Mouse (Mus musculus) left cerebral cortex, postnatal 4 days (tissue): ENCODE measurements at regions not wholly inside any gene's neighbourhood (a gene's known extent, or its start where the extent isn't known, plus 50 kb on each side); places are given as distances from the start of the nearest gene placed in this dataset.
"Not testable (repeated sequence)": the region's sequence is repeated elsewhere in the genome, so short reads cannot be mapped to it uniquely, and the experiment has no call there.

Experiments
- DNase-seq: peaks from one replicate; pipeline ENCODE4 v3.0.0-alpha.2; 2022
- intact Hi-C: fragments of 180-260 bp; cut with DNase I; formaldehyde crosslinking; loops from one replicate; pipeline ENCODE4 v1.15.1; 2025

DNA sequence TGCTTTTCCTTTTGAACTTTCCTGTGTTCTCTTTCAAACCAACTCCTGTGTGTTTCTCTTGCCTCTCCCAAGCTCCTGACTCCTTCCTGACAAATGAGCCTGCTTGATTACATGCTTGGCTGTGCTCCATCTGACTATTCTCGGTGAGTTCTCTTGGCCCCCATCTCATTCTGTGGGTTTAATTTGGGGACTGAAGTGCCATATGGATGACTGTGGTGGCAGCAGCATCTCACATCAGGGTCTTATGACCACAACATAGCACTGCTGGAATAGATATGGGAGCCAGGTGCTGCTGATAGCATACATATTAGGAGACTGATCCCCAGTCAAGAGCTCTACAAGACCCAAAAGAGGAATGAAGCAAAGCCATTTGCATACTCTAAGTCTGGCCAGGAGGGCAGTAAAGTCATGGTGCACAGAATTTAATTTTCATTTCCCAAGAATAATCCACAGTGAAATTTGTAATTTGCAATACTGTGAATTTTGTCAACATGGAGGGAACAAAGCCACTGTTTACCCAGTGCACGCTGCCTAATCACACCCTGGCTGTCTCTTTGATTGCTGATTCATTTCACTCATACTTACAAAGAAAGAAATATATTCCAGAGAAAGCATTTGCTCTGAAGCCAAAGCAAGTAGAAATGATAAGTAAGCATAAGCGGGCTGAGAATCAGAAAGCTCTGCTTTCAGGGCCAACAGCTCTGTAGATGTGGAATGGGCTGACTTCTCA lies 1478.4 kb upstream of the Gm7489 start:
- peak; percentile 46 for DNase-seq
- intact Hi-C loops = no loop called here

GRCm38 (mm10) chr15:52412869-52413771 lies 1471.6 kb upstream of the Gm7489 start:
- peak; percentile 86 for DNase-seq
- intact Hi-C loops = no loop called here

DNA sequence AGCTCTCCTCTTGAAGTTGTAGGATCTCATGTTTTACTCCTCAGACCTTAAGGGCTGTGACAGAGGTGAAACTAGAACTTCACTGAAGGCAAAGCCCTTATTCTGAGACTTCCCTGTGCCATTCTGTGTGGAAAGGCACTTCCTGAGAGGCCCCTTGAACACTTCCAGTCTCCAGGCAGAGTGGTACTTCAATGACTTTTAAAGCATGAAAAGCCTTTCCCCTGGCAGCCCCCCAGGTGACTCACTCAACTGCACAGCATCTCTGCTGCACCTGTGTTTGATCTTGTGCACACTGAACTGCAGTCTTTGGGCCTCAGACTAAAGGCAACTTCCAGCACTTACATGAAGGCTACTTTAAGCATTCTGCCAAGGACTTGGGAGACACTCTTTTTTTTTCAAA lies 1458.7 kb upstream of the Gm7489 start:
- intact Hi-C loops = no loop called here
- DNase-seq = no peak

- intact Hi-C loops = no loop called here
- no peak for DNase-seq
Measured at GRCm38 (mm10) chr15:52430491-52431158, 1454.1 kb upstream of the Gm7489 start.

GRCm38 (mm10) chr15:52433639-52434038 lies 1451.1 kb upstream of the Gm7489 start:
- no peak for DNase-seq
- intact Hi-C loops = no loop called here

GRCm38 (mm10) chr15:52438403-52438802 lies 1446.3 kb upstream of the Gm7489 start:
- DNase-seq = no peak
- intact Hi-C loops = no loop called here

DNA sequence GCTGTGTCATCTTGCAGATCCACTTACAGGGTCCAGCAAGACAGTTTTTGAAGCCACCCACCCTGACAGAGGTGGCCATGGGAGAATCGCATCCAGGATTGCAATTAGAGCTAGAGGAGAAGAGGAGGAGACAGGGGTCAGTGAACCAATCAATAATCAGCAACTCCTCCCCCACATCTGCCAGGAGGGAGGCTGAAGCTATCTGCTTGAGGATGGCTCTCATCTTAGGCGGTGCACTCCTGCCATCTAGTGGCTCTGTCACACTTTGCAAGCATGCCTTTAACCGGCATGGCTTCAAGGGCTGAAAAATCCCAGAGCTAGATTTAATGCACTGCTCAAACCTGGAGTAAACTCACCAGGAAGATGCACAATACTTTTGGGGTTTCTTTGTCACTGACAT lies 1425.9 kb upstream of the Gm7489 start:
- peak; percentile 93 for DNase-seq
- intact Hi-C loops = loop anchor here (10.0 kb wide), 1 partner anchor 294 kb away; no protein-coding TSS in a partner anchor

GRCm38 (mm10) chr15:52459315-52459714 lies 1425.4 kb upstream of the Gm7489 start:
- DNase-seq = no peak
- intact Hi-C loops = loop anchor here (10.0 kb wide), 1 partner anchor 295 kb away; no protein-coding TSS in a partner anchor

GRCm38 (mm10) chr15:52464226-52465138 lies 1420.2 kb upstream of the Gm7489 start:
- no peak for DNase-seq

DNA sequence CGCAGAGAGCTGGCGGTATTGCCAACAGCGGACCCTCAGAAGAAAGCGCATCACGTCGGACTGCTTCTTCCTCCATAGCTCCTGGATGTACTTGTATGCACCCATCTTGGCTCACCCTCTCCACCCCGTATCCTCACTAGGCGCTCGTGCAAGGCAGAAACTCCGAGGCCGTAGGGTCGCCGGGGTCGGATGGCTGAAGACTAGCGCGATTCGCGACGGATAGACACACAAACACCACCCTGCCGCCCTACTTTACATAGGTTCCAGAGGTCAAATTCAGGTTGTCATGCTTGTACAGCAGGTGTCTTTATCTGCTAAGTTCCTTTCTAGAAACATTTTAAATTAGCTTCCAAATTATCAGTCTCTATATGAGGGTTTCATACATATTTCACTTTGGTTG lies 1406.6 kb upstream of the Gm7489 start:
- intact Hi-C loops, DNase-seq: not testable (repeated sequence)

More at GRCm38 (mm10) chr15:52464226-52465138, 1420.2 kb upstream of the Gm7489 start:
- intact Hi-C loops = no loop called here

DNA sequence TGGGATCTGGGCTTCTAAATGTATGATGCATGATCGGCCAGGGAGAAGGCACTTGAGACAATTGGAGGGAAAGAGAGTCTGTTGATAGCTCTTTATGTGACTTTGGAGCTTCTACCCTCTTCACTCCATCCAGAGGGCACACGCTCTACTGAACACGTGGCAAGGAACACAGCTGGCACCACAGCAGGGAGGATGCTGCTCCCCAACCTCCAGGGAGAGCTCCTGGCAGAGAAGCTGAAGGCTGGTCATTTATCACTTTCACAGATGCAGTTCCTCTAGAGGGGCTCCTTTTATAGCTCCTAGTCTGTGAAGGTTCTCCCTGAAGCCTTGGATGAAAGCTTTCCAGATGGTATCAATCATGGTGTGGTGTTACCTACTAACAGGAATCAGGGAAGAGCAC lies 1403.9 kb upstream of the Gm7489 start:
- intact Hi-C loops = no loop called here
- no peak for DNase-seq

DNA sequence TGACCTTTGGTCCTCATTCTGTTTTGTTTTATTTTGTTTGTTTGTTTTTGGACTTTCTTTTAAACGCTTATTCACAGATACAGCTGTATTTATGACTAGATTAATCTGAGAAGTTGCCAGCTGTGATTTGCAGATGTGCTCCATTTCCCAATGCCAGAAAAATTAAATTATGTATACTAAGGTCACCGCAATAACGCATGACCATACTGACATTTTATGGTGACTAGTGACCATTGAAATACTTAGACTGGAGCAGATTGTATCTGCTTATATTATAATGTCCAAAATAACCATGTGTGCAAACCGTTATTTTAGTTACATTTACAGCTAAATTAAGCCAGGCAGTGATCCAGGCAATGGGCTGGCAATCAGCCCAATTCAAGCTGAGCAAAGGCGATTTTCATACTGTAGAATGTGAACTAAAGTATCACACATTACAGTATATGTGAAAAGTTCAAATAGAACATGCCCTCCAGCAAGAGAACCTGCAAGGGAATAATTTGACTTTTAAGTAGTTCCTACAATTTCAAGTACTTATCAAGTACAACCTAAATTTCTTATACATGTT lies 1401.0 kb upstream of the Gm7489 start:
- peak; percentile 34 for DNase-seq
- intact Hi-C loops = no loop called here

DNA sequence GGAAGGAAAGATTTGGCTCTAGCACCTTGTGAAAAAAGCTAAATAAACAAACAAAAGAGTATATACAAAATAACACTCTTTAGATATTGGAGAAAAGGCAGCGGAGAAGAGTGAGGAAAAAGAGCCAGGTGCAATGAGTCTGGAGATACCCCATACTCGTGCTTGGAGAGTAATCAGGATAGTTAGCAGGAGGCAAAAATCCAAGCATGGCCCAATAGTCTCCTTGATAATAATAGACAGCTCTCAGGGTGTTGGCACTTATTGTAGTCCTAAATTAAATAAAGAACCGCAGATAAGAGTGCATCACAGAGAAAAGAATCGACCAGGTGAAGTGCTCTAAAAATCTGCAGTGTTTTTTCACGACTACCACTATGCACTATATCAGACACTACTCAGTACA lies 1400.4 kb upstream of the Gm7489 start:
- DNase-seq = no peak
- intact Hi-C loops = no loop called here

DNA sequence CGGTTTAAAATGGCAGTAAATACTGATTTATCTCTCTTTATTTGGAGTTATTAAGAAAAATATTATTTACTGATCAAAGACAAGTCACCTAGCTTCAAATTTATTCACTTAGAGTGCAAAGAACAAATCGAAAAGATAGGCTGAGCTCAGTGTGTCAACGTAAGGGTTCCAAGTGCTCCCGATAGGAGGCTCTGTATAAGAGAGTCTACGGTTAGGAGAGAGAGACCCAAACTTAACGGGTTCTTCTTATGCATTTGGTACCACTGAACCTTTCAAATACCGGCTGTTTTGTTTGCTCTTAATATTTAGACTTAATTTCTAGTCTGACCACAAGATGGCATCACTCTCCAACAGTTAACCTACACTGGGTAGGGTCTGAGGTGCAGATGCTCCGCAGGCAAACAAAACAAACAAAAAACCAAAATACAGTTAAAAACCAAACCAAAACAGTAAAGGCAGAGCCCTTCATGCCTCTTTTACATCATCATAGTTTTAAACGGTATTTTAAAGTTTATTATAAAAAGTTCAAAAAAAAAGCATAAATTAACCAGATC lies 1379.4 kb upstream of the Gm7489 start:
- intact Hi-C loops = loop anchor here (5.0 kb wide), 2 partner anchors 837 to 1182 kb away; no protein-coding TSS in a partner anchor
- DNase-seq = no peak

DNA sequence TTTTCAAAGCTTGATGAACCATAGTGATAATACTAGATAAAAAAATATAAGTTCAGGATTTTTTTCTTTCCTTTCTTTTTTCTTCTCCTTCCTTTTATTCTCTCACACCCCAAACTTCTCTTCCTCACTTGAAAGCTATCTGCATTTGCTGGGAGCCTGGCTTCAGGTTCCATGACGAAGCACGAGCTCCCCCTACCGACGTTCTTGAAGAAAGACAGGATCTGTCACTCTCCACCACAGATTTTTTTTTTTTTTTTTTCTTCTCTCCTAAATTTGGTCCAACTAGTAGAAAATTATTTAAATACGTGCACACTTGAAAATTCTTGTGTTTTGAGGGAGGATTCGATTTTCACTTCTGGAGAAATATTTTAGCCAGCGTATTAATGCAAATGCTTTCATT lies 1377.8 kb upstream of the Gm7489 start:
- intact Hi-C loops = loop anchor here (5.0 kb wide), 2 partner anchors 835 to 1180 kb away; no protein-coding TSS in a partner anchor
- peak; percentile 72 for DNase-seq

- no peak for DNase-seq
- intact Hi-C loops = loop anchor here (5.0 kb wide), 2 partner anchors 834 to 1179 kb away; no protein-coding TSS in a partner anchor
Measured at GRCm38 (mm10) chr15:52508609-52509008, 1376.1 kb upstream of the Gm7489 start.

DNA sequence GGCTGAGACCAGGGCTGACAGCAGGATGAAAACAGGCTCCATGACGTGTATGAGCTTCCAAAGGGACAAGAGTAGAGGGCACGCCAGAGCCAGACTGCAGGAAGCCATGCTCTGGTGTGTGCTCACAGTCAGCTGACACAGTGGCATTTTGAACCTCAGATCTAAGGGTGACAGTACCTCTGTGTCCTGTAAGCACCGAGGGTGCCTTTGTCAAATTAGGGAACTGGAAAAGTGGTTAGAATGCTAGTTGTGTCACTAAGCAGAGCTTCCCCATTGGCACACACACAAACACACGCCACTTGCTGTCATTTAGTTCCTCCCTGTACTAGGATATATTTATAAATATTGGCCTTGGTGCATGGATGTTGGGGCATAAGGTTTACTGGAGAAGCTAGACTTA lies 1374.6 kb upstream of the Gm7489 start:
- intact Hi-C loops = no loop called here
- no peak for DNase-seq

DNA sequence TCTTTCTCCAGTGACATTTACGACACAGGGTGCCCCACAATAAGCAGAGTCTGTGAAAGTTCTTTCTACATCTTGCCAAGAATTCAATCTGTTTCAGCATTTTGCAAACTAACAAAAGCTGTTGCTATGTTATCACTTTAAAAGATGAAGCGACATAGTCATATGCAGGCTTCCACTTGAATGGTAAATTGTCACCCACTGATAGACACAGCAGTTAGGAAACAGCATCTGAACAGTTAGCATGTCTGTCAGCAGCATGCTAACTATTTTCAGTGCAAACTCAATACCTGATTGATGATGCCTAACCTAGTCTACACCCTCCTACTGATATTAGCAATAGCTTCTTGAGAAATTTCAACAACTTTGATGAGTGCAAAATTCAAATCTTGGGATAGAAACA lies 1348.1 kb upstream of the Gm7489 start:
- intact Hi-C loops = no loop called here
- DNase-seq = no peak

GRCm38 (mm10) chr15:52558682-52559081 lies 1326.0 kb upstream of the Gm7489 start:
- intact Hi-C loops = no loop called here
- DNase-seq = no peak
